Mouse (Mus musculus): ENCODE results near the gene Bri3. TPM values are rescaled to one million over a fixed set of nuclear protein-coding genes. Genes with fewer than 3 reads are reported as not detected.

The Bri3 gene
- 108 and 132 TPM in 2 replicates for polyA plus RNA-seq (2015; fragmentation: Nextera tagmentation; extraction: Ambion mirVana)

- 92% methylated on average over 7 of the region's 7 CpGs for WGBS
These were observed at the start of gene Bri3 for GRCm38 (mm10) chr5:144243901-144244487. Gene Bri3 (plus strand): TSS chr5:144244437.

DNA sequence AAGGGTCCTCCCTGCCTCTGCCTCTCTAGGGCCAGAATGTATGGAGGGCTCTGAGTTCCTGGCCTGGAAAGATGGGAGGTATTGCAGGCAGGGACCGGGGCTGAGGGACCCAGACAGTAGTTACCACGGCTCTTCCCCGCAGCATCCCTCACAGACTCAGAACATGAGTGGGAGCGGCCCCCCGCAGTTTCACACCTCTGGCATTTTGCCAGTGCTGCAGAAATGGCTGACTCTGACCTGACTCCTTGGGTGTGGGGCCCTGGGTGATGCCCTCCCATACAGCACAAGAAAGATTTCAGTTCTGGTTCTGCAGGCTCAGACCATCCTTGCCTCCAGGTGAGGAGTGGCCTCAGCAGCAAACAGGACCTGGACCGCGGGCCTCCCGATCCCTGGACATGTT is 48.7 kb upstream of the Bri3 start:
- no peaks in the 10 kb centered on the region for H3K27me3 ChIP-seq
- 86% methylated on average over 8 of the region's 8 CpGs for WGBS

More at GRCm38 (mm10) chr5:144243901-144244487, at the start of gene Bri3:
- Histone ChIP-seq H3K27me3 (no peaks in the 10 kb centered on the region), H3K36me3 (no peaks in the 10 kb centered on the region), H3K4me2 (no peak within 1 kb of the TSS), H3K9me3 (no peaks in the 10 kb centered on the region), H3K9ac (no peak within 1 kb of the TSS), H3K4me3 (no peak within 1 kb of the TSS), H3K27ac (replicated peaks) (no peak within 1 kb of the TSS), H3K4me1 (replicated peaks) (no peaks in the 10 kb centered on the region)
- no peak for ATAC-seq (ENCODE audit: low read depth)

DNA sequence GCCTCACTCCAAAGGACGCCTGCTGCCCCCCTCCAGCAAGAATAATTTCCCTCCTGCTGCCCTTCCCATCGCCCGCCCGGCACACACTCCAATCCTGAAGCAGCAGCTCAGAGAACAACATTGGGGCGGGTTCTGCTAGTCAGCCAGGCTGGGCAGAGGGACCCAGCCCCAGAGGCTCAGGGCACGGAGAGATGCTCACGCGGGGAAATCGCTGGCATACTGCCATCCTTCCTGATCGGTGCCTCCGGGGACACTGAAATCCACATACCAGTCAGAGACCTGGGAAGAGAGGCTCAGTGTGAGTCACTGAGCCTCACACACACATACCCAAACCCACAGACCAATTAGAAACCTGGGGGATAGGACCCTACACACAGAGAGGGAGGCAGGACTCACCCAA is 43.6 kb upstream of the Bri3 start:
- Histone ChIP-seq H3K9ac (no peak overlapping the region), H3K27ac (replicated peaks) (no peak overlapping the region), H3K36me3 (peaks cover 78% of the 10 kb centered on the region), H3K4me1 (replicated peaks) (no peaks in the 10 kb centered on the region), H3K4me3 (no peak overlapping the region), H3K27me3 (no peaks in the 10 kb centered on the region), H3K4me2 (no peak overlapping the region), H3K9me3 (peaks cover 5% of the 10 kb centered on the region; the same call in 1 of the 2 replicates)
- ATAC-seq (ENCODE audit: low read depth) = no peak
- WGBS = 76% methylated on average over 11 of the region's 11 CpGs

More for the DNA sequence above, 48.7 kb upstream of the Bri3 start:
- H3K27ac ChIP-seq (replicated peaks) = no peak overlapping the region
- no peak overlapping the region for H3K9ac ChIP-seq
- no peak overlapping the region for H3K4me2 ChIP-seq
- peaks cover 5% of the 10 kb centered on the region for H3K4me1 ChIP-seq (replicated peaks)
- H3K36me3 ChIP-seq = peaks cover 32% of the 10 kb centered on the region
- no peaks in the 10 kb centered on the region for H3K9me3 ChIP-seq
- ATAC-seq (ENCODE audit: low read depth) = no peak
- no peak overlapping the region for H3K4me3 ChIP-seq

GRCm38 (mm10) chr5:144202430-144202829 is 41.8 kb upstream of the Bri3 start:
- no peaks in the 10 kb centered on the region for H3K27me3 ChIP-seq
- no peak overlapping the region for H3K9ac ChIP-seq
- H3K4me3 ChIP-seq = no peak overlapping the region
- WGBS = 92% methylated on average over 6 of the region's 6 CpGs
- ATAC-seq (ENCODE audit: low read depth) = no peak
- peaks cover 95% of the 10 kb centered on the region for H3K36me3 ChIP-seq
- H3K4me1 ChIP-seq (replicated peaks) = no peaks in the 10 kb centered on the region
- peaks cover 5% of the 10 kb centered on the region; the same call in 1 of the 2 replicates for H3K9me3 ChIP-seq
- no peak overlapping the region for H3K27ac ChIP-seq (replicated peaks)
- no peak overlapping the region for H3K4me2 ChIP-seq

GRCm38 (mm10) chr5:144203398-144203959 is 40.8 kb upstream of the Bri3 start:
- ATAC-seq (ENCODE audit: low read depth) = no peak
- H3K4me1 ChIP-seq (replicated peaks) = no peaks in the 10 kb centered on the region
- peaks cover 96% of the 10 kb centered on the region for H3K36me3 ChIP-seq

DNA sequence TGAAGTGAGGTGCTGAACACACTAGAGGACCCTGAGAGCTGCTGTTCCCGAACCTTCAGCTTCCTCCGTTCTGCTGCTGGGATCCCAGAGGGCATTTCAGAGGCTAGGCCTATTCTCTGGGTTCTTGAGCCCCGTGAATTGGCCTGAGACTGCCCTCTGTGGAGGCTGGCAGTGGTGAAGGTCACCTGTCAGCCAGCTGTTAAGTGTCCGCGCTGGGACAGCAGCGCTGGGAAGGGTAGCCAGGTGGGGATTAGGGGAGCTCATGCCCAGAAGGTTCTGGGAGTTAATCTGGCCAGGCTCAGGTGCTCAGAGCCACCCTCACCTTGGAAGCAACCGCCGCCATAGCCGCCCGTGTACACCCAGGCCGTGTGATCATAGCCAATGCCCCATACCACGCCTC is 39.9 kb upstream of the Bri3 start:
- Histone ChIP-seq H3K4me3 (no peak overlapping the region), H3K36me3 (peaks cover 92% of the 10 kb centered on the region), H3K9me3 (peaks cover 5% of the 10 kb centered on the region; the same call in 1 of the 2 replicates), H3K27me3 (no peaks in the 10 kb centered on the region), H3K27ac (replicated peaks) (no peak overlapping the region), H3K4me1 (replicated peaks) (no peaks in the 10 kb centered on the region), H3K4me2 (no peak overlapping the region), H3K9ac (no peak overlapping the region)
- 92% methylated on average over 12 of the region's 12 CpGs for WGBS
- ATAC-seq (ENCODE audit: low read depth) = no peak

More at GRCm38 (mm10) chr5:144203398-144203959, 40.8 kb upstream of the Bri3 start:
- Histone ChIP-seq H3K27me3 (no peaks in the 10 kb centered on the region), H3K9me3 (peaks cover 5% of the 10 kb centered on the region; the same call in 1 of the 2 replicates), H3K9ac (no peak overlapping the region), H3K4me3 (no peak overlapping the region), H3K27ac (replicated peaks) (no peak overlapping the region), H3K4me2 (no peak overlapping the region)
- 91% methylated on average over 10 of the region's 10 CpGs for WGBS

GRCm38 (mm10) chr5:144204911-144205310 is 39.3 kb upstream of the Bri3 start:
- Histone ChIP-seq H3K4me1 (replicated peaks) (no peaks in the 10 kb centered on the region), H3K9me3 (peaks cover 5% of the 10 kb centered on the region; the same call in 1 of the 2 replicates), H3K9ac (no peak overlapping the region), H3K4me3 (no peak overlapping the region), H3K4me2 (no peak overlapping the region), H3K27me3 (no peaks in the 10 kb centered on the region), H3K36me3 (peaks cover 92% of the 10 kb centered on the region), H3K27ac (replicated peaks) (no peak overlapping the region)
- WGBS = 85% methylated on average over 10 of the region's 10 CpGs
- ATAC-seq (ENCODE audit: low read depth) = no peak

GRCm38 (mm10) chr5:144206069-144206468 is 38.2 kb upstream of the Bri3 start:
- Histone ChIP-seq H3K9me3 (peaks cover 5% of the 10 kb centered on the region; the same call in 1 of the 2 replicates), H3K27ac (replicated peaks) (no peak overlapping the region), H3K4me1 (replicated peaks) (no peaks in the 10 kb centered on the region), H3K27me3 (no peaks in the 10 kb centered on the region), H3K9ac (no peak overlapping the region), H3K36me3 (peaks cover 92% of the 10 kb centered on the region), H3K4me3 (no peak overlapping the region), H3K4me2 (no peak overlapping the region)
- WGBS = 93% methylated on average over 15 of the region's 15 CpGs
- no peak for ATAC-seq (ENCODE audit: low read depth)

DNA sequence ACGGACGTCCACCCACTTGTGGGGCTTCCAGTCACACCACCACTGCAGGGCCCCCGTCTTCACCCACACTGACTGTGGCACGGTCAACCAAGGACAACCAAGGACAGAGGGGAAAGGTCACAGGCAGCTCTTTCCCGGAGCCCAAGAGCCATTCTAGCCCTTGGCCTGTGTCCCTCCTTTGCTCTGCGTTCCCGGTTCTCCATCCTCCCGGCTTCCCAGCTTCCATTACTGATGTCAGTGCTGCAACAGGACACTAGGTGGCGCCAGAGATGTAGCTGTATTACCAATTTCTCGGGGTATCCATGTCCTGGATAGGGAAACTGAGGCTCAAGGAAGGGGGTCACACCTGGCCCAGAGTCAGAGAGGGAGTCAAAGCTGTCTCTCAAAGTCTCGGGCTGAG is 36.8 kb upstream of the Bri3 start:
- no peak overlapping the region for H3K9ac ChIP-seq
- 0 out of 2 replicates have a peak, but pooled peaks have one; percentile 15 for ATAC-seq (ENCODE audit: low read depth)
- H3K4me1 ChIP-seq (replicated peaks) = no peaks in the 10 kb centered on the region
- peaks cover 92% of the 10 kb centered on the region for H3K36me3 ChIP-seq
- H3K27ac ChIP-seq (replicated peaks) = no peak overlapping the region
- peaks cover 2% of the 10 kb centered on the region; the same call in 1 of the 2 replicates for H3K9me3 ChIP-seq
- no peak overlapping the region for H3K4me2 ChIP-seq
- H3K27me3 ChIP-seq = no peaks in the 10 kb centered on the region
- no peak overlapping the region for H3K4me3 ChIP-seq
- WGBS = 46% methylated on average over 11 of the region's 11 CpGs

- H3K27me3 ChIP-seq = no peaks in the 10 kb centered on the region
- no peaks in the 10 kb centered on the region for H3K9me3 ChIP-seq
- H3K4me3 ChIP-seq = no peak overlapping the region
- no peak overlapping the region for H3K9ac ChIP-seq
- H3K4me1 ChIP-seq (replicated peaks) = peaks cover 6% of the 10 kb centered on the region; the same call in 1 of the 2 replicates
- H3K4me2 ChIP-seq = no peak overlapping the region
- H3K27ac ChIP-seq (replicated peaks) = no peak overlapping the region
- WGBS = 33% methylated on average over 7 of the region's 7 CpGs
- peaks cover 89% of the 10 kb centered on the region for H3K36me3 ChIP-seq
- ATAC-seq (ENCODE audit: low read depth) = no peak
These were observed 29.8 kb upstream of the Bri3 start for GRCm38 (mm10) chr5:144214453-144214852.

DNA sequence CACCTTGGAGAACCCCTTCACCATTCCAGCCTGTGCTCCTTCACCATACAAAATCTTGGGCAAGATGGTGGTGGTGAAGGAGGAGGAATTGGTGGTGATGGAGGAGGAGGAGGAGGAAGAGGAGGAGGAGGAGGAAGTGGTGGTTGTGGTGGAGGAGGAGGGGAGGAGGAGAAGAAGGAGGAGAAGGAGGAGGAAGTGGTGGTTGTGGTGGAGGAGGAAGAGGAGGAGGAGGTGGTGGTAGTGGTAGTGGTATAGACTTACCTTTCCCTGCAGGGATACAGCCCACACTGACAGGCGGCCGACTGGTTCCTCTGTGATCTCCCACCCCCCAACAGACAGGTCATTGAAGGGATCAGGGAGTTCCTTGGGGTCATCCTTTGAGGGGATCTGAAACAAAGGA is 28.2 kb upstream of the Bri3 start:
- no peak overlapping the region for H3K4me3 ChIP-seq
- no peak overlapping the region for H3K9ac ChIP-seq
- H3K9me3 ChIP-seq = no peaks in the 10 kb centered on the region
- H3K4me1 ChIP-seq (replicated peaks) = peaks cover 16% of the 10 kb centered on the region
- H3K4me2 ChIP-seq = no peak overlapping the region
- ATAC-seq (ENCODE audit: low read depth) = no peak
- 96% methylated on average over 2 of the region's 2 CpGs for WGBS
- no peaks in the 10 kb centered on the region for H3K27me3 ChIP-seq
- H3K36me3 ChIP-seq = peaks cover 74% of the 10 kb centered on the region
- no peak overlapping the region for H3K27ac ChIP-seq (replicated peaks)

DNA sequence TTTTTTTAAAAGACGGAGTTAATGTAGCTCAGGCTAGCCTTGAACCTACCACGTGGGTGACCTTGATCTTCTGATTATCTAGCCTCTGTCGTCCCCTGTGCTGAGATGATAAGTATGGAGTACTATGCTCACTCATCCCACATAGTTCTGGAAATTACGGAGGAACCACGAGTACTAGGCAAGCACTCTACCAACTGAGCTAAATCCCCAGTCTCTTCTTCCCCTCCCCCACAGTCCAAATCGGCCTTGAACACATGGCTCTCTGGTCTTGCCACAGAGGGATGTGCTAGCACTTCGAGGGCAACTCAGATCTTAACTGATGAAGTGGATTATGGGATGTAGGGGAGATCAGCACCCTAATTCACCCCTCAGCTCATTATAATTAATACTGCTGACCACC is 26.2 kb upstream of the Bri3 start:
- Histone ChIP-seq H3K36me3 (peaks cover 56% of the 10 kb centered on the region), H3K9me3 (no peaks in the 10 kb centered on the region), H3K4me1 (replicated peaks) (peaks cover 35% of the 10 kb centered on the region), H3K4me2 (no peak overlapping the region), H3K4me3 (no peak overlapping the region), H3K27me3 (no peaks in the 10 kb centered on the region), H3K27ac (replicated peaks) (no peak overlapping the region), H3K9ac (no peak overlapping the region)
- WGBS = 89% methylated on average over 7 of the region's 7 CpGs
- no peak for ATAC-seq (ENCODE audit: low read depth)

All from neural tube, embryonic 13.5 days (tissue).